Mouse (Mus musculus) myocyte (in vitro differentiated cells): ENCODE measurements around the gene Ltb4r2. TPM values are rescaled to one million over a fixed set of nuclear protein-coding genes. Genes with fewer than 3 reads are reported as not detected.

Experiments used
- H3K27me3 ChIP-seq: one replicate; pipeline ENCODE4 v1.6.1; 2011; ENCODE audit not compliant: control insufficient read depth, insufficient read depth, insufficient read length
- H3K36me3 ChIP-seq: one replicate; pipeline ENCODE4 v1.6.1; 2011; ENCODE audit not compliant: control insufficient read depth, insufficient read depth
- H3K4me2 ChIP-seq: one replicate; pipeline ENCODE4 v1.6.1; 2011; ENCODE audit warnings: low read depth, control low read depth
- H3K4me3 ChIP-seq: one replicate; pipeline ENCODE4 v1.5.1; 2011; ENCODE audit warnings: mild to moderate bottlenecking, control low read depth, moderate library complexity
- H3K79me2 ChIP-seq: one replicate; pipeline ENCODE4 v1.6.1; 2011; ENCODE audit not compliant: control insufficient read depth, insufficient read depth
- H3ac ChIP-seq: one replicate; pipeline ENCODE4 v1.6.1; 2011; ENCODE audit not compliant: control insufficient read depth, insufficient read length
- CEBPB ChIP-seq: IDR thresholded peaks from 2 replicates; pipeline ENCODE4 v1.6.1; 2011; ENCODE audit warnings: mild to moderate bottlenecking, moderate library complexity; ENCODE audit not compliant: poor library complexity, insufficient read depth, severe bottlenecking
- E2F4 ChIP-seq: IDR thresholded peaks from one replicate; pipeline ENCODE4 v1.6.1; 2011; ENCODE audit warnings: mild to moderate bottlenecking, control low read depth, moderate library complexity; ENCODE audit not compliant: insufficient read depth
- MAX ChIP-seq: IDR thresholded peaks from one replicate; pipeline ENCODE4 v1.6.1; 2011; ENCODE audit warnings: low read depth, mild to moderate bottlenecking, control low read depth
- MYOD1 ChIP-seq, 3 experiments: IDR thresholded peaks; one replicate each; pipeline ENCODE4 v1.6.1; 2011; ENCODE audit warnings: control low read depth in 2 of 3, low read depth in 2 of 3, mild to moderate bottlenecking in 2 of 3, moderate library complexity in 1 of 3; ENCODE audit not compliant: insufficient read length in 2 of 3, control insufficient read depth in 1 of 3
- MYOG ChIP-seq, 3 experiments: IDR thresholded peaks; one replicate each; pipeline ENCODE4 v1.6.1; 2011; ENCODE audit warnings: control low read depth in 2 of 3, low read depth in 2 of 3, mild to moderate bottlenecking in 2 of 3; ENCODE audit not compliant: insufficient read length in 2 of 3, control insufficient read depth in 1 of 3, insufficient read depth in 1 of 3
- POLR2A ChIP-seq: IDR thresholded peaks from one replicate; pipeline ENCODE4 v1.6.1; 2011; ENCODE audit warnings: low read depth, mild to moderate bottlenecking, control low read depth, moderate library complexity; ENCODE audit not compliant: insufficient read length
- POLR2AphosphoS2 ChIP-seq: IDR thresholded peaks from one replicate; pipeline ENCODE4 v1.6.1; 2011; ENCODE audit warnings: low read depth, control low read depth; ENCODE audit not compliant: insufficient read length
- REST ChIP-seq: IDR thresholded peaks from one replicate; pipeline ENCODE4 v1.6.1; 2011; ENCODE audit warnings: mild to moderate bottlenecking, control low read depth, moderate library complexity; ENCODE audit not compliant: insufficient read depth, insufficient read length
- SRF ChIP-seq: IDR thresholded peaks from one replicate; pipeline ENCODE4 v1.6.1; 2011; ENCODE audit warnings: low read depth; ENCODE audit not compliant: control insufficient read depth, insufficient read length
- TCF12 ChIP-seq: IDR thresholded peaks from one replicate; pipeline ENCODE4 v1.6.1; 2011; ENCODE audit warnings: mild to moderate bottlenecking, control low read depth; ENCODE audit not compliant: poor library complexity, insufficient read depth, severe bottlenecking
- TCF3 ChIP-seq: IDR thresholded peaks from one replicate; pipeline ENCODE4 v1.6.1; 2011; ENCODE audit warnings: low read depth, control low read depth; ENCODE audit not compliant: insufficient read length
- USF1 ChIP-seq: IDR thresholded peaks from one replicate; pipeline ENCODE4 v1.6.1; 2011; ENCODE audit warnings: low read depth, mild to moderate bottlenecking, control low read depth, moderate library complexity
- polyA plus RNA-seq: library from polyadenylated mRNA; unstranded; fragments of >200 nt; fragmentation: generic; extraction: Trizol; gene quantifications from one replicate; pipeline ENCODE4 v1.2.1, GENCODE M21; 2012; ENCODE audit warnings: missing spikeins

The Ltb4r2 gene
- polyA plus RNA-seq, 1 experiment, result 0.01 TPM

GRCm38 (mm10) chr14:55767519-55768414 lies 6.5 kb downstream of the Ltb4r2 start:
- H3K79me2 ChIP-seq, result no peaks in the 10 kb centered on the region
- H3K4me3 ChIP-seq, result no peak overlapping the region
- H3K36me3 ChIP-seq, result no peaks in the 10 kb centered on the region
- TF ChIP-seq CEBPB (no peak), MYOG (IDR thresholded peaks at IDR 0.05; ENCODE audit: control insufficient read depth in 1 of 3, insufficient read depth in 1 of 3, insufficient read length in 2 of 3, low read depth in 2 of 3) (no peak), E2F4 (no peak), TCF3 (no peak), MAX (no peak), REST (no peak), POLR2AphosphoS2 (no peak), MYOD1 (IDR thresholded peaks at IDR 0.05; ENCODE audit: control insufficient read depth in 1 of 3, insufficient read length in 2 of 3, low read depth in 2 of 3) (no peak), POLR2A (no peak), TCF12 (no peak), SRF (no peak), USF1 (no peak)
- no peak overlapping the region for H3ac ChIP-seq
- H3K4me2 ChIP-seq, result no peak overlapping the region
- peaks cover 67% of the 10 kb centered on the region for H3K27me3 ChIP-seq

- TF ChIP-seq TCF3 (no peak), MYOG (IDR thresholded peaks at IDR 0.05; ENCODE audit: control insufficient read depth in 1 of 3, insufficient read depth in 1 of 3, insufficient read length in 2 of 3, low read depth in 2 of 3) (no peak), CEBPB (no peak), POLR2A (no peak), REST (no peak), MAX (no peak), USF1 (no peak), E2F4 (no peak), MYOD1 (IDR thresholded peaks at IDR 0.05; ENCODE audit: control insufficient read depth in 1 of 3, insufficient read length in 2 of 3, low read depth in 2 of 3) (no peak), POLR2AphosphoS2 (no peak), TCF12 (no peak), SRF (no peak)
- Histone ChIP-seq H3K36me3 (no peaks in the 10 kb centered on the region), H3K79me2 (no peaks in the 10 kb centered on the region), H3K4me3 (no peak overlapping the region), H3K4me2 (no peak overlapping the region), H3ac (no peak overlapping the region), H3K27me3 (peaks cover 65% of the 10 kb centered on the region)
Observed at GRCm38 (mm10) chr14:55768555-55768954, 7.3 kb downstream of the Ltb4r2 start.

- no peaks in the 10 kb centered on the region for H3K36me3 ChIP-seq
- H3K27me3 ChIP-seq, result peaks cover 68% of the 10 kb centered on the region
- H3K4me3 ChIP-seq, result no peak overlapping the region
- no peak for TF ChIP-seq TCF3
- TF ChIP-seq TCF12, result no peak
- no peak for TF ChIP-seq E2F4
- H3K79me2 ChIP-seq, result no peaks in the 10 kb centered on the region
- no peak overlapping the region for H3ac ChIP-seq
- no peak overlapping the region for H3K4me2 ChIP-seq
Observed at GRCm38 (mm10) chr14:55769087-55769703, 8.0 kb downstream of the Ltb4r2 start.

- no peak overlapping the region for H3K4me3 ChIP-seq
- no peak overlapping the region for H3K4me2 ChIP-seq
- H3K36me3 ChIP-seq, result no peaks in the 10 kb centered on the region
- TF ChIP-seq POLR2AphosphoS2 (no peak), REST (no peak), TCF12 (no peak), CEBPB (no peak), USF1 (no peak), E2F4 (no peak), MYOG (IDR thresholded peaks at IDR 0.05; ENCODE audit: control insufficient read depth in 1 of 3, insufficient read depth in 1 of 3, insufficient read length in 2 of 3, low read depth in 2 of 3) (no peak), TCF3 (no peak), POLR2A (no peak), MAX (no peak), SRF (no peak), MYOD1 (IDR thresholded peaks at IDR 0.05; ENCODE audit: control insufficient read depth in 1 of 3, insufficient read length in 2 of 3, low read depth in 2 of 3) (no peak)
- H3K27me3 ChIP-seq, result peaks cover 34% of the 10 kb centered on the region
- no peaks in the 10 kb centered on the region for H3K79me2 ChIP-seq
- H3ac ChIP-seq, result no peak overlapping the region
Observed at GRCm38 (mm10) chr14:55776711-55777110, 15.5 kb downstream of the Ltb4r2 start.
